Mouse (Mus musculus) limb, embryonic 15.5 days (tissue): Measurements from ENCODE around the gene Zdbf2. TPM values are rescaled to one million over a fixed set of nuclear protein-coding genes. Genes with fewer than 3 reads are reported as not detected.
"Not testable (repeated sequence)": the region's sequence is repeated elsewhere in the genome, so short reads cannot be mapped to it uniquely, and the experiment has no call there.

Source experiments
- ATAC-seq: fragments of 200-750 bp; cut with Nextera tagmentation; 2 replicates; pipeline ENCODE4 v1.8.0; 2017; ENCODE audit warnings: low read depth, moderate TSS enrichment; ENCODE audit not compliant: insufficient number of reproducible peaks, low FRiP score, low TSS enrichment
- H3K27ac ChIP-seq: fragments of 300-500 bp; sonication (generic); 2 replicates; pipeline ENCODE4 v1.5.1; 2015; ENCODE audit warnings: moderate library complexity, mild to moderate bottlenecking, inconsistent platforms
- H3K27me3 ChIP-seq: fragments of 300-500 bp; sonication (generic); 2 replicates; pipeline ENCODE4 v1.6.1; 2015; ENCODE audit warnings: inconsistent platforms
- H3K36me3 ChIP-seq: fragments of 300-500 bp; sonication (generic); 2 replicates; pipeline ENCODE4 v1.6.1; 2015; ENCODE audit warnings: inconsistent platforms
- H3K4me1 ChIP-seq: fragments of 300-500 bp; sonication (generic); 2 replicates; pipeline ENCODE4 v1.6.1; 2015; ENCODE audit warnings: inconsistent platforms
- H3K4me2 ChIP-seq: fragments of 300-500 bp; sonication (generic); 2 replicates; pipeline ENCODE4 v1.6.1; 2015; ENCODE audit warnings: mild to moderate bottlenecking, inconsistent platforms
- H3K4me3 ChIP-seq: fragments of 300-500 bp; sonication (generic); 2 replicates; pipeline ENCODE4 v1.5.1; 2015; ENCODE audit warnings: mild to moderate bottlenecking, inconsistent platforms
- H3K9ac ChIP-seq: fragments of 300-500 bp; sonication (generic); 2 replicates; pipeline ENCODE4 v1.6.1; 2015; ENCODE audit warnings: inconsistent platforms
- H3K9me3 ChIP-seq: fragments of 300-500 bp; sonication (generic); 2 replicates; pipeline ENCODE4 v1.6.1; 2016; ENCODE audit warnings: inconsistent platforms
- WGBS: fragments of 180-500 bp; shearing (Covaris S2); methylation state at CpG from one replicate; pipeline ENCODE4 v1.1.7; 2015; 5-methylcytosine and 5-hydroxymethylcytosine counted together
- microRNA-seq: library from miRNA; unstranded; fragments of <30 nt; microRNA quantifications from one replicate; pipeline ENCODE4, GENCODE M21; 2016
- polyA plus RNA-seq: library from polyadenylated mRNA; unstranded; fragments of >200 nt; fragmentation: Nextera tagmentation; extraction: Ambion mirVana; gene quantifications from 2 replicates; pipeline ENCODE4 v1.2.1, GENCODE M21; 2015

The Zdbf2 gene
- polyA plus RNA-seq, 1 experiment from 2014 or later, result 13.0 TPM

- no peak overlapping the region for H3K27ac ChIP-seq
- H3K4me2 ChIP-seq, result no peak overlapping the region
- no peak overlapping the region for H3K4me3 ChIP-seq
- no peaks in the 10 kb centered on the region for H3K4me1 ChIP-seq
- H3K9me3 ChIP-seq, result no peaks in the 10 kb centered on the region
- H3K9ac ChIP-seq, result no peak overlapping the region
- peaks cover 80% of the 10 kb centered on the region for H3K27me3 ChIP-seq
- 47% methylated on average over 12 of the region's 12 CpGs for WGBS
- ATAC-seq, result no peak
- no peaks in the 10 kb centered on the region for H3K36me3 ChIP-seq
Measured at GRCm38 (mm10) chr1:63266121-63266520, 6.9 kb upstream of the Zdbf2 start.

GRCm38 (mm10) chr1:63266716-63267115 lies 6.3 kb upstream of the Zdbf2 start:
- no peak for ATAC-seq
- Histone ChIP-seq H3K9ac (no peak overlapping the region), H3K4me3 (no peak overlapping the region), H3K9me3 (no peaks in the 10 kb centered on the region), H3K4me2 (no peak overlapping the region), H3K27me3 (peaks cover 81% of the 10 kb centered on the region), H3K4me1 (no peaks in the 10 kb centered on the region), H3K27ac (no peak overlapping the region), H3K36me3 (no peaks in the 10 kb centered on the region)
- 48% methylated on average over 15 of the region's 15 CpGs for WGBS

DNA sequence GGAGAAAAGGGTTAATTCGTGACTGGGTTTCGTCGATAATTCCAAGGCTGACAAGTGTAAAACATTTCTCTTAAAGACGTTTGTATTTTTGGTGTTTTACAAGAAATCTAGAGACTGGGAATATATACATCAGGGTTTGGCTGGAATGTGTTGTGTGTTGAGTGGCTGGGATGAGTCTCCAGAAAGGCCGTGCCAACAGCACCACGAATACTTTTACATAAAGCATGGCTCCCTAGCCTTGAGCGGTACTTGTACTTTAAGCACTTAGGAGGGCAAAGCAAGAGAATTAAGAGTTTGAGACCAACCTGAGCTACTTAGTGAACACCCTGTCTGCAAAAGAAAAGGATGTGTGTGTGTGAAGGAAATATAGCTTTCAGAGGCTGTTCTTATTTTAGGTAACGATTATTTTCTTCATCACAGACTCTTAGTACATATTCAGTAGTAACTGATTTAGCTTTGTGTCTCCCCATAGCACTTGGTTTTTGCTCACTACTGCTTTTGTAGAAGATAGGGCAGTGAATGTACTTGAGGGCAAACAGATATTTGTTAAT lies 865 bp upstream of the Zdbf2 start:
- Histone ChIP-seq H3K36me3 (no peaks in the 10 kb centered on the region), H3K9ac (no peak overlapping the region), H3K9me3 (no peaks in the 10 kb centered on the region), H3K4me3 (peak overlapping the region; percentile 60; the same call in 1 of the 2 replicates), H3K27ac (peak overlapping the region; percentile 48; the same call in 1 of the 2 replicates), H3K27me3 (peaks cover 66% of the 10 kb centered on the region), H3K4me2 (peak overlapping the region; percentile 59; the same call in 1 of the 2 replicates), H3K4me1 (peaks cover 11% of the 10 kb centered on the region)
- ATAC-seq, result no peak
- 18% methylated on average over 8 of the region's 8 CpGs for WGBS

DNA sequence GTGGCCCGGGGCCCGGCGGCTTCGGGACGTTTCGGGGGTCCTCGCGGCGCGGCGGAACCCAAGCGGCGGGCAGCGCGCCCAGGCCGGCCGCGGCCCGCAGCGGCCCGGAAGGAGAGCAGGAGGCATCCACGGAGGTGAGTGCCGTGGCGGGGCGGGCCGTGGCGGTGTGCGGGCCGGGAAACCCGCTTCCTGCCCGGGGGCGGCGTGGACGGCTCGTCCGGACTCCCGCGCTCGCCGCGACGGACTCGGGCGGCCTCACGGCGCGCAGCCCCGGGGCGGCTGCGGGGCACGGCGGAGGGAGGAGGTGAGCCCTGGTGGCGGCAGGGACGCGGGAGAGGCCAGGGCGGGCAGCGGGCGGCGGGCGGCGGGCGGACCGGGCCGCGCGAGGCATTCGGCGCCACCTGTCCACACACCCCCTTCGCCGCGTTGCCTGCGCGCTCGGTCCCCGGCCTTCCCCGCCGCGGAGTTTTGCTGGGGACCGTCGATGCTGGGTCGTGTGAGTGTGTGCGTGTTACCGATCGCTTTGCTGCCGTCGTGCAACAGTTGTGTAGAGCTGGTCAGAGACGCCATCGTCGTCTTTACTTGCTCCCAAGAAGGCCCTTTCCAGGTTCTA lies 380 bp downstream of the Zdbf2 start:
- Histone ChIP-seq H3K4me1 (peaks cover 11% of the 10 kb centered on the region), H3K4me3 (peak overlapping the region; percentile 60), H3K9me3 (no peaks in the 10 kb centered on the region), H3K4me2 (peak overlapping the region; percentile 59), H3K27ac (peak overlapping the region; percentile 87), H3K27me3 (peaks cover 62% of the 10 kb centered on the region), H3K36me3 (no peaks in the 10 kb centered on the region), H3K9ac (peak overlapping the region; percentile 58)
- peak; percentile 44; the same call in 1 of the 2 replicates for ATAC-seq
- under 1% methylated on average over 70 of the region's 89 CpGs for WGBS

GRCm38 (mm10) chr1:63274046-63274730 lies 1.1 kb downstream of the Zdbf2 start:
- Histone ChIP-seq H3K4me3 (peak overlapping the region; percentile 60), H3K4me2 (peak overlapping the region; percentile 59), H3K9me3 (no peaks in the 10 kb centered on the region), H3K27me3 (peaks cover 55% of the 10 kb centered on the region), H3K9ac (peak overlapping the region; percentile 58; the same call in 1 of the 2 replicates), H3K27ac (no peak overlapping the region), H3K36me3 (no peaks in the 10 kb centered on the region), H3K4me1 (peaks cover 11% of the 10 kb centered on the region)
- no peak for ATAC-seq
- 13% methylated on average over 19 of the region's 19 CpGs for WGBS

GRCm38 (mm10) chr1:63278106-63278505 lies 5.0 kb downstream of the Zdbf2 start:
- H3K27me3 ChIP-seq, result peaks cover 24% of the 10 kb centered on the region
- no peaks in the 10 kb centered on the region for H3K36me3 ChIP-seq
- no peak overlapping the region for H3K9ac ChIP-seq
- no peak overlapping the region for H3K27ac ChIP-seq
- ATAC-seq, result no peak
- 37% methylated on average over 5 of the region's 5 CpGs for WGBS
- H3K4me1 ChIP-seq, result peaks cover 6% of the 10 kb centered on the region
- H3K4me3 ChIP-seq, result no peak overlapping the region
- H3K9me3 ChIP-seq, result no peaks in the 10 kb centered on the region
- no peak overlapping the region for H3K4me2 ChIP-seq

GRCm38 (mm10) chr1:63293965-63294364 lies 20.9 kb downstream of the Zdbf2 start:
- Histone ChIP-seq H3K36me3 (no peaks in the 10 kb centered on the region), H3K9me3 (no peaks in the 10 kb centered on the region), H3K4me2 (no peak overlapping the region), H3K9ac (no peak overlapping the region), H3K27me3 (no peaks in the 10 kb centered on the region), H3K4me1 (no peaks in the 10 kb centered on the region), H3K4me3 (no peak overlapping the region), H3K27ac (no peak overlapping the region)
- ATAC-seq, result no peak
- WGBS, result 56% methylated on average over 7 of the region's 7 CpGs

DNA sequence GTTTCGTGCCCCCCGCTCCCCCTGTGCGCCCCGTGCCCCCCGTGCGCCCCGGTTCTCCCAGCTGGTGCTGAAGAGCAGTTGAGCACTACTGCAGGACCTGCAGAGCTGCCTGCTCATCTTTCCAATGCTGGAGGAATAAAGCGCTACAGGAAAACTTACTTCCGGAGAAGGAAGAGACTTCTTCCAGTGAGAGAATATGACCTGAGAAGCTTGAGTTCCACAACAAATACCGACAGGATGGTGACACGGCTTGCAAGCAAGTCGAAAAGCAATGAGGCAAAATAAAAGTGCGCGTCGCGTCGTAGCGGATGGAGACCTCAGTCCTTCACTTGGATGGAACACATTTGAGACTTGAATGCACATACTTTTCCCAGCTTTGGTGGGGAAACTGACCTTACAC lies 36.6 kb downstream of the Zdbf2 start:
- peaks cover 5% of the 10 kb centered on the region; the same call in 1 of the 2 replicates for H3K36me3 ChIP-seq
- WGBS, result 41% methylated on average over 18 of the region's 18 CpGs
- H3K9me3 ChIP-seq, result no peaks in the 10 kb centered on the region
- H3K4me2 ChIP-seq, result peak overlapping the region; percentile 24; the same call in 1 of the 2 replicates
- H3K9ac ChIP-seq, result no peak overlapping the region
- no peak overlapping the region for H3K27ac ChIP-seq
- peaks cover 4% of the 10 kb centered on the region; the same call in 1 of the 2 replicates for H3K4me1 ChIP-seq
- ATAC-seq, result no peak
- H3K4me3 ChIP-seq, result peak overlapping the region; percentile 16
- peaks cover 19% of the 10 kb centered on the region for H3K27me3 ChIP-seq

DNA sequence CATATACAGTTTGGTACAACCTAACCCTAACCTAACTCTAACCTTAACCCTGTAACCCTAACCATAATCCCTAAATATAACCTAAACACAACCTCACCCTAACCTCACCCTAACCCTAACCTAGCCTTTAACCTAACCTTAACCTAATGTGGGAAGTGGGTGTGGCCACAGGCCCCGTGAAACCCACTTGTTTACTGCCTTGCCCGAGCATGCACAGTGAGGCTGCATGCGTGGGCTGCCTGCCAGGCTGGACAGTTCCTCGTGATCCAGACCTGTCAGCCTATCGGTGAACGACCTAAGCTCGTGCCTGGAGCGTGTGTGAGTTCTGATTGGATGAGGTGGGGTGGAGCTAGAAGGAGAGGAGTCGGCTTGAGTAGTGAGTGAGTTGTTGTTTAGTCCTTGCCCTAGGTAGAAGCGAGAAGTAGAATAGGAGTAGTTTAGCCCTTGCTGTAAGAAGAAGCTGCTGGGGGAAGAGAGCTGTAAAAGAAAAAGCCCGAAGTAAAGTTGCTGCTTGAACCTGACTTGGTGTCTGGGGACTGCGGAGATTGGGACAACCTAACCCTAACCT lies 50.6 kb downstream of the Zdbf2 start:
- H3K4me1 ChIP-seq, H3K9ac ChIP-seq, H3K9me3 ChIP-seq, H3K4me2 ChIP-seq, H3K27ac ChIP-seq, H3K4me3 ChIP-seq, H3K27me3 ChIP-seq, H3K36me3 ChIP-seq, ATAC-seq: not testable (repeated sequence)
- 35% methylated on average over 12 of the region's 12 CpGs for WGBS

Small RNA genes lying within 50 kb of the gene (microRNA-seq; reads per million reads assigned to microRNA genes)
- gene Gm24513, result not detected

Other genes with a start within 250 kb of the Zdbf2 start
- gene Ino80d, start 158.6 kb upstream of the Zdbf2 start, polyA plus RNA-seq, result 11.3 TPM in 2 replicates
- gene Eef1b2, start 96.4 kb upstream of the Zdbf2 start, polyA plus RNA-seq, result 573 and 595 TPM in 2 replicates
- 112 and 131 TPM in 2 replicates for gene Ndufs1, start 96.4 kb upstream of the Zdbf2 start, polyA plus RNA-seq
- 0.17 and 0.63 TPM in 2 replicates for gene Gpr1, start 58.7 kb upstream of the Zdbf2 start, polyA plus RNA-seq
- 1.5 and 2.5 TPM in 2 replicates for gene Adam23, start 172.6 kb downstream of the Zdbf2 start, polyA plus RNA-seq